Mouse (Mus musculus) CH12.LX (cell line): ENCODE data around the gene Dpp4. TPM values are rescaled to one million over a fixed set of nuclear protein-coding genes. Genes with fewer than 3 reads are reported as not detected.
A peak's percentile ranks its signal among the peaks of the same experiment; 100 is the strongest.

Source experiments
- DNase-seq: peaks from one replicate; pipeline ENCODE4 v3.0.0-alpha.2; 2013; ENCODE audit errors: extremely low read depth
- H3K27ac ChIP-seq: 2 replicates; pipeline ENCODE4 v1.5.1; 2012; ENCODE audit warnings: low read depth, mild to moderate bottlenecking, control low read depth, moderate library complexity; ENCODE audit not compliant: insufficient read depth
- H3K27me3 ChIP-seq: replicated peaks from 2 replicates; pipeline ENCODE3; 2012; ENCODE audit warnings: inconsistent platforms
- H3K36me3 ChIP-seq, 2 experiments: replicated peaks in 1 of 2; 2 replicates each; pipeline versions ENCODE3 to v1.6.1; 2012; ENCODE audit warnings: inconsistent platforms in 1 of 2, low read length in 1 of 2, mild to moderate bottlenecking in 1 of 2, mixed read lengths in 1 of 2, moderate library complexity in 1 of 2; ENCODE audit not compliant: control insufficient read depth in 1 of 2, insufficient read depth in 1 of 2
- H3K4me1 ChIP-seq, 2 experiments: 2 replicates each; pipeline ENCODE4 v1.6.1; 2012; ENCODE audit warnings: inconsistent platforms in 1 of 2, moderate library complexity in 1 of 2; ENCODE audit not compliant: insufficient read depth in 2 of 2, control insufficient read depth in 1 of 2
- H3K4me2 ChIP-seq: 2 replicates; pipeline ENCODE4 v1.6.1; 2012; ENCODE audit warnings: low read depth, mild to moderate bottlenecking, control low read depth; ENCODE audit not compliant: poor library complexity, insufficient read depth, severe bottlenecking
- H3K4me3 ChIP-seq, 3 experiments: fragments of 150-350 bp in 1 of 3; sonication (generic) in 1 of 3; replicated peaks in 1 of 3; 2 replicates each; pipeline versions ENCODE3 to v1.5.1; 2011 to 2012; ENCODE audit warnings: low read depth in 2 of 3, low read length in 2 of 3, mild to moderate bottlenecking in 2 of 3, moderate library complexity in 2 of 3, control low read depth in 1 of 3, improper control_type of control experiment in 1 of 3, inconsistent platforms in 1 of 3, mixed read lengths in 1 of 3; ENCODE audit not compliant: poor library complexity in 1 of 3
- H3K79me2 ChIP-seq: replicated peaks from 2 replicates; pipeline ENCODE4 v1.6.1; 2012; ENCODE audit warnings: mild to moderate bottlenecking, moderate library complexity; ENCODE audit not compliant: control insufficient read depth, poor library complexity, insufficient read depth, severe bottlenecking; ENCODE audit errors: extremely low read depth
- H3K9ac ChIP-seq: 2 replicates; pipeline ENCODE4 v1.6.1; 2012; ENCODE audit warnings: low read depth, mild to moderate bottlenecking, control low read depth, moderate library complexity; ENCODE audit not compliant: insufficient read depth
- H3K9me3 ChIP-seq: replicated peaks from 2 replicates; pipeline ENCODE3; 2012; ENCODE audit warnings: low read length, inconsistent platforms, mixed read lengths
- CHD2 ChIP-seq: IDR thresholded peaks from 2 replicates; pipeline ENCODE4 v1.6.1; 2011; ENCODE audit warnings: low read length, improper control_type of control experiment
- HCFC1 ChIP-seq: IDR thresholded peaks from 2 replicates; pipeline ENCODE4 v1.6.1; 2012; ENCODE audit warnings: low read depth, mild to moderate bottlenecking, inconsistent platforms, low read length, improper control_type of control experiment
- IRF4 ChIP-seq: IDR thresholded peaks from 2 replicates; pipeline ENCODE4 v1.6.1; 2014; ENCODE audit warnings: low read depth, mild to moderate bottlenecking, inconsistent platforms, low read length, improper control_type of control experiment
- JUN ChIP-seq: IDR thresholded peaks from 2 replicates; pipeline ENCODE4 v1.6.1; 2011; ENCODE audit warnings: low read depth, mild to moderate bottlenecking, low read length, improper control_type of control experiment, moderate library complexity; ENCODE audit not compliant: insufficient read depth
- MAFK ChIP-seq: IDR thresholded peaks from 2 replicates; pipeline ENCODE4 v1.6.1; 2011; ENCODE audit warnings: low read length, improper control_type of control experiment; ENCODE audit not compliant: insufficient replicate concordance
- MAX ChIP-seq: IDR thresholded peaks from 2 replicates; pipeline ENCODE4 v1.6.1; 2011; ENCODE audit warnings: low read length, improper control_type of control experiment
- MEF2A ChIP-seq: IDR thresholded peaks from 2 replicates; pipeline ENCODE4 v1.6.1; 2014; ENCODE audit warnings: low read depth, mild to moderate bottlenecking, inconsistent platforms, low read length, improper control_type of control experiment, borderline replicate concordance
- MYC ChIP-seq: IDR thresholded peaks from 2 replicates; pipeline ENCODE4 v1.6.1; 2011; ENCODE audit warnings: low read depth, mild to moderate bottlenecking, improper control_type of control experiment, low read length
- NRF1 ChIP-seq: IDR thresholded peaks from 2 replicates; pipeline ENCODE4 v1.6.1; 2014; ENCODE audit warnings: low read depth, mild to moderate bottlenecking, inconsistent platforms, low read length, improper control_type of control experiment, moderate library complexity
- POLR2A ChIP-seq: IDR thresholded peaks from 2 replicates; pipeline ENCODE4 v1.6.1; 2011; ENCODE audit warnings: low read depth, mild to moderate bottlenecking, improper control_type of control experiment, low read length
- POLR2AphosphoS2 ChIP-seq: IDR thresholded peaks from 2 replicates; pipeline ENCODE4 v1.6.1; 2011; ENCODE audit warnings: low read depth, low read length, improper control_type of control experiment
- RCOR1 ChIP-seq: conservative IDR thresholded peaks from 2 replicates; pipeline ENCODE4 v1.6.1; 2012; ENCODE audit warnings: low read depth, mild to moderate bottlenecking, inconsistent platforms, low read length, improper control_type of control experiment
- SIN3A ChIP-seq: IDR thresholded peaks from 2 replicates; pipeline ENCODE4 v1.6.1; 2012; ENCODE audit warnings: low read length, improper control_type of control experiment, inconsistent platforms
- TBP ChIP-seq: conservative IDR thresholded peaks from 2 replicates; pipeline ENCODE4 v1.6.1; 2011; ENCODE audit warnings: low read depth, low read length, improper control_type of control experiment
- USF1 ChIP-seq: IDR thresholded peaks from 2 replicates; pipeline ENCODE4 v1.6.1; 2014; ENCODE audit warnings: low read depth, mild to moderate bottlenecking, inconsistent platforms, low read length, improper control_type of control experiment
- USF2 ChIP-seq: conservative IDR thresholded peaks from 2 replicates; pipeline ENCODE4 v1.6.1; 2011; ENCODE audit warnings: low read depth, low read length, improper control_type of control experiment
- dilution Hi-C: fragments of 300-500 bp; cut with MboI; formaldehyde crosslinking; loops from 2 replicates; pipeline ENCODE4 v1.14.3; 2020; ENCODE audit warnings: low sequenced_read_pairs; ENCODE audit not compliant: extremely low pct_unique_long_range_greater_than_20kb, extremely low pct_ligation_motif_present
- in situ Hi-C: fragments of 300-500 bp; cut with MboI; formaldehyde crosslinking; loops from 3 replicates; pipeline ENCODE4 v1.14.3; 2019; ENCODE audit warnings: low sequenced_read_pairs, low pct_ligation_motif_present, low pct_unique_long_range_greater_than_20kb, mixed read lengths
- polyA plus RNA-seq: library from polyadenylated mRNA; unstranded; fragments of >175 nt; gene quantifications from 2 replicates; pipeline ENCODE4 v1.2.1, GENCODE M21; 2012; ENCODE audit warnings: low read depth; ENCODE audit not compliant: insufficient read length
- total RNA-seq, 2 experiments: library from RNA; depleted of rRNA; stranded (reverse); fragments of 300-350 nt in 1 of 2; fragments of >200 nt in 1 of 2; gene quantifications; 2 replicates each; pipeline ENCODE4 v1.2.3; 2012 to 2014

The Dpp4 gene
- total and polyA plus RNA-seq, 3 experiments, result 0.04 to 3.6 (median 0.29) TPM

- in situ Hi-C loops (no loop called here), dilution Hi-C loops (no loop called here)
- peak overlapping the region; percentile 11 for H3K4me2 ChIP-seq
- DNase-seq, result no peak
- H3K36me3 ChIP-seq, result no peaks in the 10 kb centered on the region
- H3K79me2 ChIP-seq, result no peaks in the 10 kb centered on the region
- peaks cover 7 to 10% of the 10 kb centered on the region in 2 experiments; a peak in 3 of 4 replicates for H3K4me1 ChIP-seq
- no peaks in the 10 kb centered on the region for H3K9me3 ChIP-seq
- H3K27ac ChIP-seq, result no peak overlapping the region
- peak overlapping the region; percentile 14 for H3K9ac ChIP-seq
- H3K4me3 ChIP-seq, result peak overlapping the region in 2 of 3 experiments; percentile 6 to 55
- TF ChIP-seq NRF1, result peak; percentile 42; the same call in 1 of the 2 replicates
- TF ChIP-seq MEF2A, result no peak
- TF ChIP-seq USF1, result no peak
- TF ChIP-seq MAFK, result no peak
- no peak for TF ChIP-seq MYC
- no peak for TF ChIP-seq POLR2AphosphoS2
- peak; percentile 27; the same call in 1 of the 2 replicates for TF ChIP-seq POLR2A
- H3K27me3 ChIP-seq, result no peaks in the 10 kb centered on the region
Observed at GRCm38 (mm10) chr2:62411211-62412080, 585 bp downstream of the Dpp4 start.

- Histone ChIP-seq H3K4me2 (peak overlapping the region; percentile 74), H3K27ac (no peak overlapping the region), H3K4me1 (peaks cover 7 to 10% of the 10 kb centered on the region in 2 experiments; a peak in 3 of 4 replicates), H3K36me3 (no peaks in the 10 kb centered on the region), H3K27me3 (no peaks in the 10 kb centered on the region), H3K9ac (peak overlapping the region; percentile 50), H3K79me2 (no peaks in the 10 kb centered on the region), H3K4me3 (no peak overlapping the region), H3K9me3 (no peaks in the 10 kb centered on the region)
- TF ChIP-seq IRF4 (0 out of 2 replicates have a peak, but pooled peaks have one; percentile 18), TBP (no peak), MAX (no peak), CHD2 (peak; percentile 54; the same call in 1 of the 2 replicates)
- in situ Hi-C loops, result no loop called here
- no peak for DNase-seq
- dilution Hi-C loops, result no loop called here
Observed at GRCm38 (mm10) chr2:62408701-62409201, 3.3 kb downstream of the Dpp4 start.

GRCm38 (mm10) chr2:62408216-62408615 is 3.8 kb downstream of the Dpp4 start:
- Histone ChIP-seq H3K4me2 (peak overlapping the region; percentile 74), H3K4me3 (no peak overlapping the region), H3K4me1 (peaks cover 7 to 10% of the 10 kb centered on the region in 2 experiments; a peak in 3 of 4 replicates), H3K79me2 (no peaks in the 10 kb centered on the region), H3K9ac (no peak overlapping the region; the same call in 1 of the 2 replicates), H3K27me3 (no peaks in the 10 kb centered on the region), H3K9me3 (no peaks in the 10 kb centered on the region), H3K27ac (no peak overlapping the region), H3K36me3 (no peaks in the 10 kb centered on the region)
- dilution Hi-C loops, result no loop called here
- TF ChIP-seq NRF1 (no peak), HCFC1 (no peak), SIN3A (no peak), POLR2A (no peak), JUN (no peak), MEF2A (no peak), USF2 (no peak), RCOR1 (no peak)
- in situ Hi-C loops, result no loop called here
- DNase-seq, result no peak
